In genomic region chr10:111226508-111226907, GRCm38 (mm10) we compare ENCODE assay signal across 8 mouse cellular contexts.
DNase-seq lines count a peak whose midpoint lies in the region; ATAC-seq lines count a peak whose summit lies in the region.

No protein-coding gene starts in this region.

- 18% methylated on average over 3 of the region's 3 CpGs for WGBS in kidney, embryonic 14.5 days
- WGBS in limb, embryonic 13.5 days, result 19% methylated on average over 3 of the region's 3 CpGs

- no peaks in the 10 kb centered on the region for H3K27me3 ChIP-seq in kidney, embryonic 14.5 days (ENCODE audit: control insufficient read depth, insufficient read depth, low read length)
- H3K27me3 ChIP-seq in limb, embryonic 13.5 days, result no peaks in the 10 kb centered on the region

- no peak overlapping the region for H3K4me3 ChIP-seq in kidney, embryonic 14.5 days (ENCODE audit: low read length)
- no peak overlapping the region for H3K4me3 ChIP-seq in limb, embryonic 13.5 days

- H3K4me1 ChIP-seq in kidney, embryonic 14.5 days (ENCODE audit: control insufficient read depth, insufficient read depth, low read length), result no peaks in the 10 kb centered on the region
- H3K4me1 ChIP-seq in limb, embryonic 13.5 days, result no peaks in the 10 kb centered on the region

- peak; percentile 84 for DNase-seq in kidney, adult 11 months
- DNase-seq in embryo, embryonic 11.5 days (ENCODE audit: low read depth, low spot score), result peak; percentile 78
- DNase-seq in kidney, adult 9 months, result peak; percentile 93
- DNase-seq in spleen, postnatal 14 days (ENCODE audit: low spot score in 2 of 2), result peak; percentile 83 to 86

- H3K9ac ChIP-seq in kidney, embryonic 14.5 days (ENCODE audit: low read depth, low read length), result no peak overlapping the region
- no peak overlapping the region for H3K9ac ChIP-seq in limb, embryonic 13.5 days

- ATAC-seq in kidney, embryonic 14.5 days (ENCODE audit: low FRiP score, low TSS enrichment), result no peak
- ATAC-seq in granulocyte monocyte progenitor cell, adult 5-6 weeks (replicated peaks; ENCODE audit: poor library complexity, severe bottlenecking), result peak; percentile 97
- 0 out of 2 replicates have a peak, but pooled peaks have one; percentile 48 for ATAC-seq in limb, embryonic 13.5 days (ENCODE audit: low FRiP score, low read depth)
- peak; percentile 87 for ATAC-seq in monocyte, adult 5-6 weeks (replicated peaks; ENCODE audit: insufficient number of reproducible peaks, low FRiP score, low TSS enrichment, poor library complexity, severe bottlenecking)

- H3K36me3 ChIP-seq in kidney, embryonic 14.5 days (ENCODE audit: control insufficient read depth, insufficient read depth, low read length), result no peaks in the 10 kb centered on the region
- H3K36me3 ChIP-seq in limb, embryonic 13.5 days, result no peaks in the 10 kb centered on the region

- H3K27ac ChIP-seq in kidney, embryonic 14.5 days (ENCODE audit: low read depth, low read length), result no peak overlapping the region
- no peak overlapping the region for H3K27ac ChIP-seq in limb, embryonic 13.5 days

- no peak overlapping the region for H3K4me2 ChIP-seq in kidney, embryonic 14.5 days (replicated peaks; ENCODE audit: low read depth, low read length)
- no peak overlapping the region for H3K4me2 ChIP-seq in limb, embryonic 13.5 days (replicated peaks)

- no peaks in the 10 kb centered on the region for H3K9me3 ChIP-seq in kidney, embryonic 14.5 days (ENCODE audit: control insufficient read depth, low read length)
- H3K9me3 ChIP-seq in limb, embryonic 13.5 days, result no peaks in the 10 kb centered on the region
